Mouse (Mus musculus) intestine, embryonic 14.5 days (tissue): ENCODE results near the gene Melk. TPM values are rescaled to one million over a fixed set of nuclear protein-coding genes. Genes with fewer than 3 reads are reported as not detected.

ENCODE experiments used
- ATAC-seq: fragments of 200-750 bp; cut with Nextera tagmentation; replicated peaks from 2 replicates; pipeline ENCODE4 v1.8.0; 2017; ENCODE audit warnings: low read depth, moderate number of reproducible peaks, moderate TSS enrichment, moderate library complexity; ENCODE audit not compliant: low FRiP score, low TSS enrichment
- DNase-seq: peaks from one replicate; pipeline ENCODE4 v3.0.0-alpha.2; 2018; ENCODE audit warnings: low spot score
- H3K27ac ChIP-seq: fragments of 300-500 bp; sonication (generic); 2 replicates; pipeline ENCODE4 v1.5.1; 2014; ENCODE audit warnings: low read depth, mild to moderate bottlenecking, control low read depth
- H3K27me3 ChIP-seq: fragments of 300-500 bp; sonication (generic); replicated peaks from 2 replicates; pipeline ENCODE4 v1.6.1; 2014; ENCODE audit warnings: low read length, control low read depth; ENCODE audit not compliant: control insufficient read depth, insufficient read depth
- H3K36me3 ChIP-seq: fragments of 300-500 bp; sonication (generic); 2 replicates; pipeline ENCODE4 v1.6.1; 2014; ENCODE audit warnings: low read length, control low read depth; ENCODE audit not compliant: control insufficient read depth, insufficient read depth
- H3K4me1 ChIP-seq: fragments of 300-500 bp; sonication (generic); replicated peaks from 2 replicates; pipeline ENCODE4 v1.6.1; 2014; ENCODE audit warnings: low read length, control low read depth, mixed read lengths; ENCODE audit not compliant: control insufficient read depth, insufficient read depth
- H3K4me2 ChIP-seq: fragments of 300-500 bp; sonication (generic); 2 replicates; pipeline ENCODE4 v1.6.1; 2014; ENCODE audit warnings: low read length
- H3K4me3 ChIP-seq: fragments of 300-500 bp; sonication (generic); 2 replicates; pipeline ENCODE4 v1.5.1; 2014; ENCODE audit warnings: low read depth, low read length, control low read depth, mixed read lengths
- H3K9ac ChIP-seq: fragments of 300-500 bp; sonication (generic); 2 replicates; pipeline ENCODE4 v1.6.1; 2014; ENCODE audit warnings: mild to moderate bottlenecking, low read length
- H3K9me3 ChIP-seq: fragments of 300-500 bp; sonication (generic); 2 replicates; pipeline ENCODE4 v1.6.1; 2016; ENCODE audit warnings: low read length, control low read depth; ENCODE audit not compliant: control insufficient read depth
- WGBS: fragments of 180-500 bp; shearing (Covaris S2); extraction: QIAGEN DNeasy Blood & Tissue Kit; methylation state at CpG from one replicate; pipeline ENCODE4 v1.1.7; 2014; 5-methylcytosine and 5-hydroxymethylcytosine counted together
- polyA plus RNA-seq: library from polyadenylated mRNA; unstranded; fragments of >200 nt; fragmentation: Nextera tagmentation; extraction: Ambion mirVana; gene quantifications from 2 replicates; pipeline ENCODE4 v1.2.1, GENCODE M21; 2014

The Melk gene
- polyA plus RNA-seq, 1 experiment from 2014 or later: 43.1 TPM

DNA sequence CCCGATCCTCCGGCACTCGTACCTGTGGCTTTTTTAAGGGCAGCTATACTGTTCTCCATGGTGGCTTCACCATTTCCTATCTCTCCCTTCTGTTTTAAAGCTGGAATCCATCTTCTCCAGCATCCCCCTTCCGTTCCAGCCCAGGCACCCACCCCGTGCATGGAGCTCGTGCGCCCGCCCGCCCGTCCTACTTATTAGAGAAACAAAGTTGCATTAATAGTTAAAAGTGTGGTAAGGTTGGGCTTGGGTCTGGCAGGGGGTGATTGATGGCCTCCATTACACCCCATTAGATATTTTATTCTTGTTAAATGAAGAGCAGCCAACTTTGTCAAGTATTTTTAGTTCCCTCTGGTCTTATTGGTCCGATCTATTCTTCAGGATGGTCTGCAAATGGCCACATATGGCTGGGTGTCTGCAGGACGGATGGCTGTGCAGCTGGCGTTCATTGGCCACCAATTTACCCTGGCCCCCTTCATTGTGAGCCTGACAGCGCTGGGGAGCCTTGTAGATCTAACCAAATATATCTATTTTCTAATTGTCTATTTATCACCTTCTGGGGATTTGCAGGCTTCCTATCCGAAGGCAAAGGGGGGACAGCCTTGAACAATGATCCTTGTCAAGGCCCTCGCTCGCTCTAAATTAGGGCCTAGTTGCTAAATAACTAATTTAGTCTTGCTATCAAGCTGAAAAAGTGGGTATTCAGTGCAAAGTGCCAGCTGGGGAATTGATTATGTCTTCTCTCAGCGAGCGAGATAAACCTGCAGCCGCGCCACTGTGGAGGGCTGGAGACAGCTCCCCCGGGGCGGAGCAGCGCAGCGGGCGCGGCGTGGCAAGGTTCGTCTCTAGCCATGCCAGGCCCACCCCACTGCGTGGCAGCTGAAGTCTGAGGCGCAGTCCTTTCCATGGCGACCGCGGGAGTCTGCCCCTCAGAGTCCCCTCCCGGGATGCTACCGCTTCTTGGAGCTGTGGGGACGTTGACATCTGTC, 91.8 kb downstream of the Melk start:
- no peak overlapping the region for H3K9ac ChIP-seq
- no peaks in the 10 kb centered on the region for H3K4me1 ChIP-seq
- no peaks in the 10 kb centered on the region for H3K9me3 ChIP-seq
- WGBS: 85% methylated on average over 37 of the region's 37 CpGs
- no peaks in the 10 kb centered on the region for H3K36me3 ChIP-seq
- DNase-seq (no peak), ATAC-seq (no peak)
- no peak overlapping the region for H3K4me3 ChIP-seq
- H3K4me2 ChIP-seq: no peak overlapping the region
- no peak overlapping the region for H3K27ac ChIP-seq
- H3K27me3 ChIP-seq: no peaks in the 10 kb centered on the region

DNA sequence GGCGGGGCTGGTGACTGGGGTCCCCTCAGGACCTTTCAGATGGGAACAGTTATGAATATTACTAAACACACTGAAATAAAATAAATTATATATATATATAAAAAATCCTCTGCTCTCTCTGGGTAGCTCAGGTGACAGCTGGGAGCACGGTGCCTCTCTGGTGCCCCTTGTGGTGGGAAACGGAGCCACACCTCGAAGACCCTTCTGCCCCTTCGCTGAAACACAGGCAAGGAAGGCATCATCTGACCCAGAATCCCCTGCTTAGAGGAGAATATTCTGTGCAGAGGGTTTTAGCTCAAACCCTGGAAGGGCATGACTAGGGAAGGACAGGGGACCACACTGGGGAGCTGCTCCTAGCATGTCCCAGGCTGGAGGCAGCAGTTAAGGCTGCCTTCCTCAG, 101.9 kb downstream of the Melk start:
- peak; percentile 80 for DNase-seq
- WGBS: 7% methylated on average over 5 of the region's 5 CpGs
- no peaks in the 10 kb centered on the region for H3K27me3 ChIP-seq

DNA sequence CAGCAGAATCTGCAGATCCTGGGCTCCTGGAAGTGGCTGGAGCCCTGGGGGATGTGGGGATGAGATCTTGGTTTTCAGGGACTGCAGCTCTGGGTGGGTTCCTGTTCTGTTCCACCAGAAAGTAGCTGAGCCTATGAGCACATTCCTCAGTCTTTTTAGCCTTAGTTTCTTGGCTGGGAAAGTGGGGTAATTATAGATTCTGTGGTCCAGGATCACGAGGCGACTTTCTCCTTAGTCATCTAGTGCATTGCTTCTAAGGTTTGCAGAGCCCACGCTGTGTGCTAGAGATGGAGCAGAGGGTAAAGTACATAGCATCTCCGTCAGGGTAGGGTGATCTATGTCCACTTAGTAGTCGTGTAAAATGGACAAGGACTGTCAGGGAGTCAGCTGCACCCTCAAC, 103.8 kb downstream of the Melk start:
- H3K9ac ChIP-seq: no peak overlapping the region
- H3K27ac ChIP-seq: no peak overlapping the region
- ATAC-seq: no peak
- H3K4me3 ChIP-seq: no peak overlapping the region
- 70% methylated on average over 5 of the region's 5 CpGs for whole genome bisulfite sequencing
- H3K36me3 ChIP-seq: no peaks in the 10 kb centered on the region
- no peaks in the 10 kb centered on the region for H3K27me3 ChIP-seq
- no peaks in the 10 kb centered on the region for H3K9me3 ChIP-seq
- no peak for DNase-seq
- H3K4me2 ChIP-seq: no peak overlapping the region
- H3K4me1 ChIP-seq: no peaks in the 10 kb centered on the region

More for the DNA sequence above, 101.9 kb downstream of the Melk start:
- Histone ChIP-seq H3K27ac (no peak overlapping the region), H3K36me3 (no peaks in the 10 kb centered on the region), H3K4me1 (no peaks in the 10 kb centered on the region), H3K9ac (no peak overlapping the region), H3K9me3 (no peaks in the 10 kb centered on the region), H3K4me3 (no peak overlapping the region), H3K4me2 (no peak overlapping the region)
- ATAC-seq: no peak

Other genes starting within 250 kb of the Melk start
- gene Gne, start 216.7 kb upstream of the Melk start, polyA plus RNA-seq: 41.5 and 42.3 TPM in 2 replicates
- 26.2 and 31.0 TPM in 2 replicates for gene Rnf38, start 67.1 kb upstream of the Melk start, polyA plus RNA-seq